Mouse (Mus musculus) liver, adult 2 months (tissue): Measurements from ENCODE around the gene 1810010H24Rik.

Experiments
- CTCF ChIP-seq: fragments of 200-500 bp; IDR thresholded peaks from 2 replicates; pipeline ENCODE4 v1.5.1; 2011; ENCODE audit warnings: low read depth, low read length, control low read depth
- POLR2A ChIP-seq: fragments of 200-500 bp; IDR thresholded peaks from 2 replicates; pipeline ENCODE4 v1.6.1; 2011; ENCODE audit warnings: low read length, control low read depth; ENCODE audit not compliant: insufficient read depth; ENCODE audit errors: extremely low read depth

- TF ChIP-seq CTCF (no peak), POLR2A (no peak)
Measured at GRCm38 (mm10) chr11:107043361-107043760, 17.9 kb downstream of the 1810010H24Rik start.
